Mouse (Mus musculus): ENCODE data around the gene Rab11fip3. TPM values are rescaled to one million over a fixed set of nuclear protein-coding genes. Genes with fewer than 3 reads are reported as not detected.

The Rab11fip3 gene
- polyA plus RNA-seq, 1 experiment from 2014 or later: 13.0 TPM

GRCm38 (mm10) chr17:25993489-25993888, 75.9 kb downstream of the Rab11fip3 start:
- Histone ChIP-seq H3K4me2 (ENCODE audit: low read depth, low read length) (no peak overlapping the region), H3K4me3 (ENCODE audit: low read length) (no peak overlapping the region), H3K36me3 (ENCODE audit: control insufficient read depth, insufficient read depth, low read length) (0 out of 2 replicates have a peak, but pooled peaks cover 6% of the 10 kb centered on the region), H3K9me3 (ENCODE audit: control insufficient read depth, low read length) (no peaks in the 10 kb centered on the region), H3K27ac (ENCODE audit: low read length) (no peak overlapping the region), H3K27me3 (replicated peaks; ENCODE audit: control insufficient read depth, insufficient read depth, low read length) (no peaks in the 10 kb centered on the region), H3K4me1 (ENCODE audit: control insufficient read depth, insufficient read depth, low read length) (peaks cover 8% of the 10 kb centered on the region; the same call in 1 of the 2 replicates), H3K9ac (ENCODE audit: low read depth, low read length) (no peak overlapping the region)
- no peak for ATAC-seq
- 86% methylated on average over 3 of the region's 3 CpGs for WGBS

DNA sequence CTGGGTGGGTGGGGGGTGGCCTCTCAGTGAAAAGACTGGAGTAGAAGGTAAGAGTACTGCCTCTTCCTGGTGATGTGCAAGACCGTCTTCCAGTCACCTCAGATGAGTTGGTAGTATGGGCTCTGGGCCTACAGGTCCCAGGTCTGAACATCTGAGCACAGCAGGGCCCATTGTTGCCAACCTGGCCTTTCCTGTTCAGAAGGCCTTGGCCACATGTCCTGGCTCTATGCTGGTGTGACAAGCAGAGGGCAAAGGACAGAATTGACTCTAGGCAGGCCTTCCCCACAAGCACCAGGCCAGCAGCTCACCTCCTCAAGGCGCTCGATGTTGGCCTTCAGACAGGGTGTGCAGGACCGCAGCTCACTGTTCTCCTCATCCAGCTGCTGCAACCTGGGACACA, 77.1 kb downstream of the Rab11fip3 start:
- Histone ChIP-seq H3K4me2 (ENCODE audit: low read depth, low read length) (no peak overlapping the region), H3K4me1 (ENCODE audit: control insufficient read depth, insufficient read depth, low read length) (peaks cover 8% of the 10 kb centered on the region; the same call in 1 of the 2 replicates), H3K4me3 (ENCODE audit: low read length) (no peak overlapping the region), H3K27ac (ENCODE audit: low read length) (no peak overlapping the region), H3K36me3 (ENCODE audit: control insufficient read depth, insufficient read depth, low read length) (0 out of 2 replicates have a peak, but pooled peaks cover 6% of the 10 kb centered on the region), H3K9me3 (ENCODE audit: control insufficient read depth, low read length) (no peaks in the 10 kb centered on the region), H3K9ac (ENCODE audit: low read depth, low read length) (no peak overlapping the region), H3K27me3 (replicated peaks; ENCODE audit: control insufficient read depth, insufficient read depth, low read length) (no peaks in the 10 kb centered on the region)
- WGBS: 93% methylated on average over 4 of the region's 4 CpGs
- no peak for ATAC-seq

GRCm38 (mm10) chr17:25990331-25990730, 79.0 kb downstream of the Rab11fip3 start:
- Histone ChIP-seq H3K4me1 (ENCODE audit: control insufficient read depth, insufficient read depth, low read length) (peaks cover 8% of the 10 kb centered on the region; the same call in 1 of the 2 replicates), H3K27me3 (replicated peaks; ENCODE audit: control insufficient read depth, insufficient read depth, low read length) (no peaks in the 10 kb centered on the region), H3K4me3 (ENCODE audit: low read length) (no peak overlapping the region), H3K9me3 (ENCODE audit: control insufficient read depth, low read length) (no peaks in the 10 kb centered on the region), H3K36me3 (ENCODE audit: control insufficient read depth, insufficient read depth, low read length) (0 out of 2 replicates have a peak, but pooled peaks cover 6% of the 10 kb centered on the region), H3K4me2 (ENCODE audit: low read depth, low read length) (no peak overlapping the region), H3K27ac (ENCODE audit: low read length) (peak overlapping the region; percentile 55; the same call in 1 of the 2 replicates), H3K9ac (ENCODE audit: low read depth, low read length) (no peak overlapping the region)
- WGBS: 82% methylated on average over 5 of the region's 5 CpGs
- ATAC-seq: no peak

DNA sequence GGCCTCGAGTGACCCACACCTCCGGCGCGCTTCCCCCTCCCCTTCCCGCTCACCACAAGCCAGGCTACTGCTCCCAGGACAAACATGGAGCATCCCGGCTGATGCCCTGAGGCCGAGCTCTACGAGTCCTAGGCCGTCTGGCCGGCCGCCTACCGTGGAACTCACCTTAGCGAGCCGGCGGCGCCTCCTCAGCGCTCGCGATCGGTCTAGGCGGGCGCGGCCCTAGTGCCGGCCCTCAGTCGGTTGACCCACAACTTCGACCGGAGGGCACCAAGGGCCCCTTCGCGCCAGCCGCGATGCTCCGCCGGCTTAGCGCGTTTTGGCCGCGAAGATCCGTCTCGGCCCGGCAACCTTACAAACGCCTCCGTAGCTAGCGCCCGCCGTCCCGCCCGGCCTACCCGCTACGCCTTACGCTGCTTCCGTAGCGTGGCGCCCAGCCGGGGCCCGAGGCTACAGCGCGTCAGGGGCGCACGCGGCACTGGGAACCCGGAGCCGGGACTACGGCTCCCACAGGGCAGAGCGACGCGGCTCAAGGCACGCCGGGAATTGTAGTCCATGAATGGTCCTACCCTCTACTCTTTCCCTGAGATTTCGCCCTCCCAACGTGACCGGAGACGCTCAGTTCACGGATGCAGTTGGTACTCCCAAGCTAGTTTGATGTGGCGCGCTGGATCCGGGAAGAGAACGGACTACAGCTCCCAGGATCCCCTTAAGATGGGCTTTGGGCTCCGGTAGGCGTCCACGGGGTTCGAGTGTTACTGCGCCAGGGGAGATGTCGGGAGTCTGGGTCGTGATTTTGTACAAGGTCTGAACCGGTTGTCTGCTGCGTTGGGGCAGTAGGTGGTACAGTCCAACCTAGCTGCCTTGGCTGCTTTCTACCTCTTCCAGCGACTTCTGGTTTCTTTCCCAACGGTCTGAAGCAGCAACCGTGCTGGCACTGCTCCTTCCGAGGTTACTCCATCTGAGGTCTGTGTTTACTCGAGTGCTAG, 83.8 kb downstream of the Rab11fip3 start, which contains the start of gene Capn15:
Gene Capn15 (minus strand): TSS at position 491 of the 989 bp plus-strand sequence.
- WGBS: under 1% methylated on average over 91 of the region's 91 CpGs
- H3K27me3 ChIP-seq (replicated peaks; ENCODE audit: control insufficient read depth, insufficient read depth, low read length): no peaks in the 10 kb centered on the region
- peak; percentile 99 for ATAC-seq

GRCm38 (mm10) chr17:25984556-25985305, 84.6 kb downstream of the Rab11fip3 start:
- 9% methylated on average over 17 of the region's 17 CpGs for WGBS
- no peaks in the 10 kb centered on the region for H3K9me3 ChIP-seq (ENCODE audit: control insufficient read depth, low read length)
- ATAC-seq: no peak

More for the DNA sequence above, 83.8 kb downstream of the Rab11fip3 start, which contains the start of gene Capn15:
- H3K4me3 ChIP-seq (ENCODE audit: low read length): peak within 1 kb of the TSS; percentile 86
- peak within 1 kb of the TSS; percentile 87 for H3K4me2 ChIP-seq (ENCODE audit: low read depth, low read length)
- H3K9ac ChIP-seq (ENCODE audit: low read depth, low read length): peak within 1 kb of the TSS; percentile 84
- 0 out of 2 replicates have a peak, but pooled peaks cover 4% of the 10 kb centered on the region for H3K36me3 ChIP-seq (ENCODE audit: control insufficient read depth, insufficient read depth, low read length)
- no peaks in the 10 kb centered on the region for H3K9me3 ChIP-seq (ENCODE audit: control insufficient read depth, low read length)
- H3K4me1 ChIP-seq (ENCODE audit: control insufficient read depth, insufficient read depth, low read length): peaks cover 27% of the 10 kb centered on the region
- H3K27ac ChIP-seq (ENCODE audit: low read length): peak within 1 kb of the TSS; percentile 84

DNA sequence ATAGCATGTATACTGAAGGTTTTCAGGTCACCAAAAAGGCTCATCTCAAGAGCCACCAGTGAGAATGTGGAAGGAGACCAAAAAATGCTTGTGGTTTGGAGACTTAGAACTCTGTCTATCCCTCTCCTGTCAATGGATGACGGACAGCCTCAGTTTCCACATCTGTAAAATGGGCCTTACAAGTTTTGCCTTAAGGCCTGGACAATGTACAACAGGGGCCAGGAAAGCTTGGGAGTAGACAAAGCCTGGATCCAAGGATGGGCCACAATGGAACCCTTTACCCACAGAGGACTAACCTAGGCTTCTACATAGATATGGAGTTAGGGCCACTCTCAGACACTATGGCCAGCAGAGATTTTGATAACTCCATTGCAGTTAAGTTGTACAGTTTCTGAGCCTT, 85.3 kb downstream of the Rab11fip3 start:
- Histone ChIP-seq H3K4me2 (ENCODE audit: low read depth, low read length) (peak overlapping the region; percentile 87), H3K36me3 (ENCODE audit: control insufficient read depth, insufficient read depth, low read length) (0 out of 2 replicates have a peak, but pooled peaks cover 2% of the 10 kb centered on the region), H3K4me3 (ENCODE audit: low read length) (peak overlapping the region; percentile 86), H3K4me1 (ENCODE audit: control insufficient read depth, insufficient read depth, low read length) (peaks cover 30% of the 10 kb centered on the region), H3K27me3 (replicated peaks; ENCODE audit: control insufficient read depth, insufficient read depth, low read length) (no peaks in the 10 kb centered on the region), H3K27ac (ENCODE audit: low read length) (0 out of 2 replicates have a peak overlapping the region, but pooled peaks have one; percentile 40), H3K9me3 (ENCODE audit: control insufficient read depth, low read length) (no peaks in the 10 kb centered on the region), H3K9ac (ENCODE audit: low read depth, low read length) (no peak overlapping the region)
- WGBS: 88% methylated on average over 1 of the region's 1 CpGs
- no peak for ATAC-seq

More at GRCm38 (mm10) chr17:25984556-25985305, 84.6 kb downstream of the Rab11fip3 start:
- H3K4me2 ChIP-seq (ENCODE audit: low read depth, low read length): peak overlapping the region; percentile 87
- H3K4me3 ChIP-seq (ENCODE audit: low read length): peak overlapping the region; percentile 86
- peaks cover 28% of the 10 kb centered on the region for H3K4me1 ChIP-seq (ENCODE audit: control insufficient read depth, insufficient read depth, low read length)
- no peaks in the 10 kb centered on the region for H3K27me3 ChIP-seq (replicated peaks; ENCODE audit: control insufficient read depth, insufficient read depth, low read length)
- H3K36me3 ChIP-seq (ENCODE audit: control insufficient read depth, insufficient read depth, low read length): 0 out of 2 replicates have a peak, but pooled peaks cover 2% of the 10 kb centered on the region
- H3K9ac ChIP-seq (ENCODE audit: low read depth, low read length): peak overlapping the region; percentile 84
- peak overlapping the region; percentile 84 for H3K27ac ChIP-seq (ENCODE audit: low read length)

GRCm38 (mm10) chr17:25982913-25983312, 86.4 kb downstream of the Rab11fip3 start:
- 83% methylated on average over 3 of the region's 3 CpGs for WGBS
- H3K36me3 ChIP-seq (ENCODE audit: control insufficient read depth, insufficient read depth, low read length): 0 out of 2 replicates have a peak, but pooled peaks cover 2% of the 10 kb centered on the region
- H3K27ac ChIP-seq (ENCODE audit: low read length): no peak overlapping the region; the same call in 1 of the 2 replicates
- no peak overlapping the region for H3K4me2 ChIP-seq (ENCODE audit: low read depth, low read length)
- H3K4me1 ChIP-seq (ENCODE audit: control insufficient read depth, insufficient read depth, low read length): peaks cover 30% of the 10 kb centered on the region
- H3K4me3 ChIP-seq (ENCODE audit: low read length): no peak overlapping the region
- H3K9me3 ChIP-seq (ENCODE audit: control insufficient read depth, low read length): no peaks in the 10 kb centered on the region
- no peak overlapping the region for H3K9ac ChIP-seq (ENCODE audit: low read depth, low read length)
- ATAC-seq: no peak
- H3K27me3 ChIP-seq (replicated peaks; ENCODE audit: control insufficient read depth, insufficient read depth, low read length): no peaks in the 10 kb centered on the region

GRCm38 (mm10) chr17:25980854-25981253, 88.5 kb downstream of the Rab11fip3 start:
- 81% methylated on average over 5 of the region's 5 CpGs for WGBS

More at GRCm38 (mm10) chr17:25980854-25981253, 88.5 kb downstream of the Rab11fip3 start:
- 0 out of 2 replicates have a peak, but pooled peaks cover 2% of the 10 kb centered on the region for H3K36me3 ChIP-seq (ENCODE audit: control insufficient read depth, insufficient read depth, low read length)
- H3K27me3 ChIP-seq (replicated peaks; ENCODE audit: control insufficient read depth, insufficient read depth, low read length): no peaks in the 10 kb centered on the region
- H3K27ac ChIP-seq (ENCODE audit: low read length): peak overlapping the region; percentile 89
- peak overlapping the region; percentile 39; the same call in 1 of the 2 replicates for H3K9ac ChIP-seq (ENCODE audit: low read depth, low read length)
- peak overlapping the region; percentile 18; the same call in 1 of the 2 replicates for H3K4me2 ChIP-seq (ENCODE audit: low read depth, low read length)
- ATAC-seq: no peak
- no peak overlapping the region for H3K4me3 ChIP-seq (ENCODE audit: low read length)
- H3K9me3 ChIP-seq (ENCODE audit: control insufficient read depth, low read length): no peaks in the 10 kb centered on the region
- peaks cover 30% of the 10 kb centered on the region for H3K4me1 ChIP-seq (ENCODE audit: control insufficient read depth, insufficient read depth, low read length)

Data from intestine, embryonic 16.5 days (tissue).